Mouse (Mus musculus) spleen, postnatal 4 days (tissue): Measurements from ENCODE around the gene Hdac7.

Source experiments
- DNase-seq, 2 experiments: peaks; one replicate each; pipeline ENCODE4 v3.0.0; 2022; ENCODE audit warnings: low spot score in 2 of 2

The Hdac7 gene

GRCm38 (mm10) chr15:97745331-97745730 is 99.0 kb downstream of the Hdac7 start:
- DNase-seq = no peak

- DNase-seq = peak in 1 of 2 experiments; percentile 70
These were observed 99.4 kb downstream of the Hdac7 start for GRCm38 (mm10) chr15:97744930-97745329.

- DNase-seq = no peak
These were observed 100.3 kb downstream of the Hdac7 start for GRCm38 (mm10) chr15:97743961-97744525.

GRCm38 (mm10) chr15:97743210-97743609 is 101.1 kb downstream of the Hdac7 start:
- DNase-seq = no peak
